Mouse (Mus musculus): ENCODE measurements around the gene Ftcd.

Gene Ftcd

GRCm38 (mm10) chr10:76612473-76612872, 37.0 kb downstream of the Ftcd start:
- DNase-seq (ENCODE audit: low spot score in 2 of 2) = no peak

DNA sequence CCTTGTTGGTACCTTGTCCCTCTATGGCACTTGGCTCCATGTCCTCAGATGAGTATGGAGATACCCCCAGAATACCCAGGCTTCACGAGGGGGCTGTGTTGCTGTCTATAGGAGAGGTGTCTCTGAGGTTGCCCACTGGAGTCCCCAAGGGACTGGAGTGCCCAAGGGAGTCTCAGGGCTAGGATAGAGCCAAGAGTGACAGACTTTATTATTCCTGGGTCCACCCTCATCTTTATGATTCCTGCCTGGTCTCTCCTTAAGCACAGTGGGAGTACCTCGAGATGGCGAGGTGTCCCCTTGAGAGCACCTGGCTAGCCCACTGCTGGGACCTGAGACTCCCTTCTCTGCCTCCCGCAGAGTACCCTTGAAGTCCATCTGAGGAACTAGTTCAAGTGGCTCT, 47.0 kb downstream of the Ftcd start:
- no peak for DNase-seq (ENCODE audit: low spot score in 2 of 2)

GRCm38 (mm10) chr10:76622928-76623680, 47.7 kb downstream of the Ftcd start, which contains the start of gene Col6a2:
Col6a2 (minus strand) TSS chr10:76623630.
- peak; percentile 63 to 68 for DNase-seq (ENCODE audit: low spot score in 2 of 2)

DNA sequence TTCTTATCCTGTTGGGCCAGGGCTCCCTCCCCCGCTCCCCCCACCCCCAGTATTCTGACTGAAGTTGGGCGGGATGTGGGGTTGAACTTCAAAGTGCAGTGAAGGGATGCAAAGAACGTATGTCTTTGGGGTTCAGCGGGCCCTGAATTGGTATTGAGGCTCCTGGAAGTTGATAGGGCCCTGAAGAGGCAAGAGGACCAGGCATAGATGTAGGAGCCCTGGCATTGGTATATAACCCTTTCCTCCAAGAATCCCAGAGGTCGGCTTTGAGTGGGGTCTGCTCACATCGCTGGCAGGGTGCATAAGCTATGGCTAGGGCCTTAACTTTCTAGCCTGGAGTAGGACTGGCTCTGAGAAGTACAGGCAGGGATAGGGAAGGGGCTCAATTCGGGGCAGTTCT, 48.3 kb downstream of the Ftcd start:
- DNase-seq (ENCODE audit: low spot score in 2 of 2) = no peak

DNA sequence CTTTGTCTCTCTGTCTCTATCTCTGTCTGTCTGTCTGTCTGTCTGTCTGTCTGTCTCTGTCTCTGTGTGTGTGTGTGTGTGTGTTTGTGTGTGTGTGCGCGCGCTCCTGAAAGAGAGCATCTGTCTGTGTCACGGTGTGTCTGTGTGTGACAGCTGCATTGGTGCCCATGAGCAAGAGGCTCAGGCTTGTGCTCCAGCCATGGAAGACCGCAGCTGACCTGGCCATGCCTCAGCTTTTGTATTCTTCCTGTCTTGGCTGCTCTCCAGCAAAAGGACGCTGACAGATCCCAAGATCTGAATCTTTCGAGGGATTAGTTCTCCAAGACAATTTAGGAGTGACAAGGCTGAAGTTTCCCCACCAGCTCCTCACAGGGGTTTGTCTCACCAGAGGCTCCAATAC, 49.5 kb downstream of the Ftcd start:
- DNase-seq (ENCODE audit: low spot score in 2 of 2) = no peak

DNA sequence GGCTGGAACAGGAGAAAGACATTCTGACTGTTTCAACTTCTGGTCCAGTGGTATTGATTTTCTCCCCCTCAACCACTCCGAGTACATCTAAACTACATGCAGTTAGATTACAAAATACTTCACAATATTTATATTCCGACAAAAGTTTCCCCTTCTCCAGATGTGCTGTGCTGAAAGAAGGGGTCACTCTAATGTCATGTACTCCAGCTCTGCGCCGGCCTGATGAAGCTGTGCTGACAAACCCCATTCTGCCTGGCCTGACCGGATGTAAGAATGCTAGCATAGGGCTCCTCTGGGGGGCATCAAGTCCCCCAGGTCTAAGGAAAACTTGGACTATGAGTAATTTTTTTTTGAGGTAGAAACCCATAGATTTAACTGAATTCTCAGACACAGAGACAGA, 52.3 kb downstream of the Ftcd start:
- no peak for DNase-seq (ENCODE audit: low spot score in 2 of 2)

DNA sequence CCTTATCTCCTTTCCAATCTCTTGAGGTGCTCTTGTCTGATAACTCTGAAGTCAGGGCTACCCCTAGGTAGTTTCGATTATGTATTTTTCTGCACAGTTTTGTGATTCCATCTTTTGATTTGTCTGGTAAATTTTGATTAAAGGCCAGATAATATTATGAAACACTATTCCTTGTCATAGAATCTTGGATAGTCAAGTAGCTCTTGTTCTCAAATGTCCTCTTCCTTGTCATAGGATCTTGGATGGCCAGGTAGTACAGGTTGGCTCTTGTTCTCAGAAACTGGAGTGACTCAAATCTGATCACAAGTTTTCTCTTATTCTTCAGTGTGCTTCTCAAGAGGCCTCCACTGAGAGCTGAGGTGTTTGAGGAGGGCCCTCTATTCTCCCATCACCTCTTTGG, 55.2 kb downstream of the Ftcd start:
- no peak for DNase-seq (ENCODE audit: low spot score in 2 of 2)

DNA sequence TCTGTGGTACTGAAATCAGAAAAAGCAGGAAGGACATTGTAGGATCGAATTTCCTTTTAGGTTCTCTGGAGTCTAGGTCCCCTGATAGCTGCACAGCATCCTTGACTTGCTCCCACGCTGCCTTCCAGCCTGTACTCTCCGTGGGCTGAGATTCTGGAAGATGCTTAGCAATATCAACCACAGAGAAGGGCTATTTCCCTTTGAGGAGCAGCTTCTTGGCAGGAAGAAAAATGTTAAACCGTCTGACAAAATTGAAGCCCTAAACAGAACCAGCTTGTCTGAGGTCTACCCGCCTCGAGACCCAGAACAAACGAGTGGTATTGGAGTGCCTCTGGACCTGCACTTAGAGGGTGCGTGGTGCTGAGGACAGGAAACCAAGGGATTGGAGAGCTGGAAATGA, 57.2 kb downstream of the Ftcd start:
- DNase-seq (ENCODE audit: low spot score in 2 of 2) = peak; percentile 55 to 59

DNA sequence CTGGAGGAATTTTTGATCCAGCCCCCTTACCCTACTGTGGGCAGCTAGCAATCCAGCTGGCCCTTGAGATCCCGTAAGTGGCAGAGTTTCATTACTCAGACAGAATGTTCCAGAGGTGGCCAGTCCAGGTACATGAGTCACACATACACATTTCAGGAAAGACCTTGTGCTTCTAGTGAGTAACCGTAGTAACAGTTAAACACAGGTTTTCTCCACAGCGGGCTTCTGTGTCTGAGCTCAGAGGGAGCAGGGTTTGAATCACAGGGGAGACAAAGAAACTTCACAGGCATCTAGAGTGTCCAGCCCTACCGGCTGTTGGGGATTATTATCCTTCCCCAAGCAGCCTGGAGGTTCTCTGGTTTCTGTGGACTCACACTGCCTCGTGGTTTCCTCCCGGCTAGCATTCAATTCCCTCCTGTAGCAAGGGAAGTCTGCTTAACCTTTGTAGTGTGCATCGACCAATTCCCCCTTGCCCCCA, 58.7 kb downstream of the Ftcd start:
- no peak for DNase-seq (ENCODE audit: low spot score in 2 of 2)

DNA sequence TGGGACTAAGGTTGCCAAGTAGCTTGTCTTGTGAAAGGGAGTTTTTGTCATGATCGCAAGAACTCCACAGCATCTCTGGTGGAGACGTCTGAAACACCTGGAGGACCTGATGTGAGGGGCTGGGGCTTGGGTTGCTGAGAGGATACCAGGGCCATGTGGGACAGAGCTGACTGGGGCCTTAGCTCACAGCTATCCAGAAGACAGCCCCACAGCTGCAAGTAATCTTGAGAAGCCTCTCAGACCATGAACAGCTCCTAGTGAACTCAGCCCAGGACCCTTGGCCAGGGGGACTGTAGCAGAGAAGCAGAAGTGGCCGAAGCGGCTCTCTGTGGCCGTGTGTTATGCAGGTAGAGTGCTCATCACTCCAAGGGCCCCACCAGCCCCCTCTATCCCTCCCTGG, 59.1 kb downstream of the Ftcd start:
- DNase-seq (ENCODE audit: low spot score in 2 of 2) = no peak

GRCm38 (mm10) chr10:76636026-76636425, 60.6 kb downstream of the Ftcd start:
- peak in 1 of 2 experiments; percentile 16 for DNase-seq (ENCODE audit: low spot score in 2 of 2)

- no peak for DNase-seq (ENCODE audit: low spot score in 2 of 2)
Measured at GRCm38 (mm10) chr10:76636601-76637000, 61.2 kb downstream of the Ftcd start.
